ENCODE assay signal across 11 mouse cellular contexts in the genomic region with DNA sequence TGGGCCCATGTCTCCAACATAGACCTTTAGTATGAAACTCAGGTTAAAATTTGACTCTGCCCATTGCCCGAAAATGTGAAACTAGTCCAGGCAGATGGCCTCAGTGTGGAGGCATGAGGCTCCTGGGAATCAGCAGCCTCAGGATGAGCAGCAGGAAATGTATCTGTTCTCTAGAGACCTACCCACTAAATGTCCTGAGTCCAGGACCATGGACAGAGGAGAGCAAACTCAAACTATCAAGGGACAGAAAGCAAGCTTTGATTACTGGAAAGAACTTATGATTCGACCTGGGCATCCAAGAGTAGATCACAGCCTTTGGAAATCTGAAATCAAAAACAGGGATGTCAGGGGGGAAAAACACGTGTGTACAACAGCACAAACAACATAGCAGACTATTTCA.
DNase-seq lines count a peak whose midpoint lies in the region; ATAC-seq and TF ChIP-seq lines count a peak whose summit lies in the region.
"Had no signal": no experiment of that assay in that cellular context is flagged by ENCODE, and none has a peak within 500 bp of the region (broad histone marks: within the 10 kb centered on the region; RNA-seq: fewer than 3 reads in every experiment).

No protein-coding gene starts in this region.

- H3K4me2 ChIP-seq in kidney, postnatal 0 days (ENCODE audit: low read length), result no peak overlapping the region
- no peak overlapping the region for H3K4me2 ChIP-seq in limb, embryonic 11.5 days (ENCODE audit: low read depth, severe bottlenecking)
- H3K4me2 ChIP-seq: forebrain, embryonic 12.5 days had no signal

- no peak overlapping the region for H3K4me3 ChIP-seq in kidney, postnatal 0 days (replicated peaks; ENCODE audit: low read depth, low read length)
- H3K4me3 ChIP-seq in C2C12 (ENCODE audit: insufficient read depth, poor library complexity, severe bottlenecking), result no peak overlapping the region
- no peak overlapping the region for H3K4me3 ChIP-seq in limb, embryonic 11.5 days (ENCODE audit: low read depth, low read length)
- H3K4me3 ChIP-seq: forebrain, embryonic 12.5 days; left cerebral cortex, adult 2 months had no signal

- no peak overlapping the region for H3K27ac ChIP-seq in kidney, postnatal 0 days
- no peak overlapping the region for H3K27ac ChIP-seq in limb, embryonic 11.5 days (replicated peaks; ENCODE audit: low read depth, low read length)
- H3K27ac ChIP-seq: forebrain, embryonic 12.5 days; left cerebral cortex, adult 2 months had no signal

- H3K9me3 ChIP-seq in kidney, postnatal 0 days (replicated peaks; ENCODE audit: low read length), result no peaks in the 10 kb centered on the region
- no peaks in the 10 kb centered on the region for H3K9me3 ChIP-seq in limb, embryonic 11.5 days (ENCODE audit: control insufficient read depth, low read length)
- H3K9me3 ChIP-seq: forebrain, embryonic 12.5 days had no signal

- POLR2A ChIA-PET in Patski (lab: Charles Lee), result no interaction called here

- CTCF ChIA-PET in Patski (lab: Charles Lee), result interaction anchor here (1.2 kb wide), 1 partner anchor 18 kb away, joined by 3 read pairs; no protein-coding TSS in a partner anchor

- ATAC-seq in kidney, postnatal 0 days (replicated peaks; ENCODE audit: low FRiP score, low read depth), result no peak
- ATAC-seq in Patski, result no peak
- no peak for ATAC-seq in limb, embryonic 11.5 days (ENCODE audit: insufficient number of reproducible peaks, low FRiP score, low TSS enrichment, low read depth)
- no peak for ATAC-seq in activated CD4-positive, CD25-positive, alpha-beta regulatory T cell, adult 4 months

- H3K79me3 ChIP-seq in C2C12 (ENCODE audit: low read depth), result no peaks in the 10 kb centered on the region

- H3K36me3 ChIP-seq in kidney, postnatal 0 days (ENCODE audit: insufficient read depth, low read length), result no peaks in the 10 kb centered on the region
- no peaks in the 10 kb centered on the region for H3K36me3 ChIP-seq in C2C12 (ENCODE audit: control insufficient read depth, insufficient read depth)
- H3K36me3 ChIP-seq in limb, embryonic 11.5 days (ENCODE audit: control insufficient read depth, insufficient read depth, low read length), result no peaks in the 10 kb centered on the region
- H3K36me3 ChIP-seq: forebrain, embryonic 12.5 days; G1E had no signal

- H3K79me2 ChIP-seq in C2C12 (ENCODE audit: control insufficient read depth, insufficient read depth), result no peaks in the 10 kb centered on the region

- no peak overlapping the region for H3ac ChIP-seq in C2C12 (ENCODE audit: control insufficient read depth, insufficient read length, low read depth)

- peaks cover 14% of the 10 kb centered on the region for H3K4me1 ChIP-seq in kidney, postnatal 0 days (replicated peaks; ENCODE audit: insufficient read depth, low read length)
- no peaks in the 10 kb centered on the region; the same call in 1 of the 2 replicates for H3K4me1 ChIP-seq in limb, embryonic 11.5 days (ENCODE audit: control insufficient read depth, insufficient read depth, low read length)

- DNase-seq in kidney, postnatal 0 days (ENCODE audit: low spot score), result peak; percentile 79
- no peak for DNase-seq in kidney, adult 8-10 months
- peak; percentile 67 for DNase-seq in Patski (ENCODE audit: low read depth, low spot score)
- DNase-seq in limb, embryonic 11.5 days (ENCODE audit: low spot score), result peak; percentile 62
- DNase-seq in thymus, adult 18-20 months, result no peak
- DNase-seq: thymus, adult 2 months had no signal

- no peak for TF ChIP-seq CTCF in kidney, postnatal 0 days (IDR thresholded peaks at IDR 0.05; ENCODE audit: low read depth)
- no peak for TF ChIP-seq CTCF in C2C12 (IDR thresholded peaks at IDR 0.05; ENCODE audit: control insufficient read depth, insufficient read depth, insufficient read length)
- no peak for TF ChIP-seq CTCF in Patski (IDR thresholded peaks at IDR 0.05)

- no peak overlapping the region for H3K9ac ChIP-seq in kidney, postnatal 0 days (ENCODE audit: low read depth, low read length)
- H3K9ac ChIP-seq in limb, embryonic 11.5 days (ENCODE audit: low read length), result no peak overlapping the region
- H3K9ac ChIP-seq: forebrain, embryonic 12.5 days had no signal

- in situ Hi-C loops in Patski (cut with MboI; ENCODE audit: low pct_unique_long_range_greater_than_20kb), result no loop called here

- 40% methylated on average over 3 of the region's 3 CpGs for WGBS in kidney, postnatal 0 days
- 64% methylated on average over 3 of the region's 3 CpGs for WGBS in limb, embryonic 11.5 days

- no peaks in the 10 kb centered on the region for H3K27me3 ChIP-seq in kidney, postnatal 0 days (ENCODE audit: insufficient read depth, low read length)
- H3K27me3 ChIP-seq in C2C12 (ENCODE audit: control insufficient read depth, insufficient read depth, insufficient read length), result no peaks in the 10 kb centered on the region
- H3K27me3 ChIP-seq in Patski, result peaks cover 6% of the 10 kb centered on the region
- no peaks in the 10 kb centered on the region for H3K27me3 ChIP-seq in limb, embryonic 11.5 days (ENCODE audit: control insufficient read depth, insufficient read depth, low read length)
- H3K27me3 ChIP-seq: forebrain, embryonic 12.5 days had no signal

TF ChIP-seq in C2C12, 6 proteins besides CTCF, POLR2A, EP300 and RAD21:
- TF ChIP-seq FOSL1 (IDR thresholded peaks at IDR 0.05; ENCODE audit: insufficient read depth, low read length, poor library complexity, severe bottlenecking) (no peak), MAX (IDR thresholded peaks at IDR 0.05) (peak; percentile 33)

Comparison
In these comparisons a context has a peak if more than half of its experiments do, and no peak if none do; other contexts are left out.
1. DNase-seq: peak in kidney, postnatal 0 days (single experiment), Patski (single experiment) and limb, embryonic 11.5 days (single experiment); none in kidney, adult 8-10 months (0 of 2) and thymus, adult 18-20 months (0 of 2).